Mouse (Mus musculus) limb, embryonic 11.5 days (tissue): ENCODE measurements around the gene Abhd14b. TPM values are rescaled to one million over a fixed set of nuclear protein-coding genes. Genes with fewer than 3 reads are reported as not detected.

Experiments used
- ATAC-seq: fragments of 200-750 bp; cut with Nextera tagmentation; 2 replicates; pipeline ENCODE4 v1.8.0; 2017; ENCODE audit warnings: low read depth; ENCODE audit not compliant: insufficient number of reproducible peaks, low FRiP score, low TSS enrichment
- DNase-seq: peaks from one replicate; pipeline ENCODE4 v3.0.0-alpha.2; 2015; ENCODE audit warnings: low spot score
- H3K27ac ChIP-seq: fragments of 300-500 bp; sonication (generic); replicated peaks from 2 replicates; pipeline ENCODE4 v1.5.1; 2014; ENCODE audit warnings: low read depth, mild to moderate bottlenecking, low read length
- H3K27me3 ChIP-seq: fragments of 300-500 bp; sonication (generic); 2 replicates; pipeline ENCODE4 v1.6.1; 2014; ENCODE audit warnings: mild to moderate bottlenecking, low read length, mixed read lengths; ENCODE audit not compliant: control insufficient read depth, insufficient read depth
- H3K36me3 ChIP-seq: fragments of 300-500 bp; sonication (generic); 2 replicates; pipeline ENCODE4 v1.6.1; 2014; ENCODE audit warnings: mild to moderate bottlenecking, low read length, moderate library complexity, mixed read lengths; ENCODE audit not compliant: control insufficient read depth, insufficient read depth
- H3K4me1 ChIP-seq: fragments of 300-500 bp; sonication (generic); 2 replicates; pipeline ENCODE4 v1.6.1; 2014; ENCODE audit warnings: low read length, mixed read lengths; ENCODE audit not compliant: control insufficient read depth, insufficient read depth
- H3K4me2 ChIP-seq: fragments of 300-500 bp; sonication (generic); 2 replicates; pipeline ENCODE4 v1.6.1; 2014; ENCODE audit warnings: low read depth, mild to moderate bottlenecking, moderate library complexity; ENCODE audit not compliant: severe bottlenecking
- H3K4me3 ChIP-seq: fragments of 300-500 bp; sonication (generic); 2 replicates; pipeline ENCODE4 v1.5.1; 2014; ENCODE audit warnings: low read depth, low read length
- H3K9ac ChIP-seq: fragments of 300-500 bp; sonication (generic); 2 replicates; pipeline ENCODE4 v1.6.1; 2014; ENCODE audit warnings: mild to moderate bottlenecking, low read length
- H3K9me3 ChIP-seq: fragments of 300-500 bp; sonication (generic); 2 replicates; pipeline ENCODE4 v1.6.1; 2016; ENCODE audit warnings: low read length; ENCODE audit not compliant: control insufficient read depth
- WGBS: fragments of 180-500 bp; shearing (Covaris S2); extraction: QIAGEN DNeasy Blood & Tissue Kit; methylation state at CpG from one replicate; pipeline ENCODE4 v1.1.7; 2014; 5-methylcytosine and 5-hydroxymethylcytosine counted together
- polyA plus RNA-seq: library from polyadenylated mRNA; unstranded; fragments of >200 nt; fragmentation: Nextera tagmentation; extraction: Ambion mirVana; gene quantifications from 2 replicates; pipeline ENCODE4 v1.2.1, GENCODE M21; 2014

The Abhd14b gene
- polyA plus RNA-seq, 1 experiment from 2014 or later: 9.3 TPM

DNA sequence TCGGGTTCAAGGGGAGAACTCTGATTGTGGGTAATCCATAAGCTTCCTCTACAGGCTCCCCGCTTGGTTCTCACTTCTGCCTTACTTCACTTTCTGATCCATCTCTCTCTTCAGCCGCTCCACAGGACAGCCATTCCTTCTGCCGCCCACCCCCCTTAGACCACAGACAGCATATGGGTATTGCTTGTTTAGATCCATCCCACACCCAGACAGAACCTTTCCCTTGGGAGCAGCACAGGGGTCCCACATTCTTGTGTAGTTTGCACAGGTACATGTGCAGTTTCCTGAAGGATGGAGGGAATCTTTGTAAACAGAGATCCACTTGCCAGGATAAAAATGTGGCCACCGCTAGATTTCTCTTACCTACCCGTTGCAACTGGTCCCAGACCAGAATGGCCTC is 5.1 kb downstream of the Abhd14b start:
- ATAC-seq: no peak
- peak overlapping the region; percentile 1; the same call in 1 of the 2 replicates for H3K9ac ChIP-seq
- WGBS: 23% methylated on average over 6 of the region's 6 CpGs

DNA sequence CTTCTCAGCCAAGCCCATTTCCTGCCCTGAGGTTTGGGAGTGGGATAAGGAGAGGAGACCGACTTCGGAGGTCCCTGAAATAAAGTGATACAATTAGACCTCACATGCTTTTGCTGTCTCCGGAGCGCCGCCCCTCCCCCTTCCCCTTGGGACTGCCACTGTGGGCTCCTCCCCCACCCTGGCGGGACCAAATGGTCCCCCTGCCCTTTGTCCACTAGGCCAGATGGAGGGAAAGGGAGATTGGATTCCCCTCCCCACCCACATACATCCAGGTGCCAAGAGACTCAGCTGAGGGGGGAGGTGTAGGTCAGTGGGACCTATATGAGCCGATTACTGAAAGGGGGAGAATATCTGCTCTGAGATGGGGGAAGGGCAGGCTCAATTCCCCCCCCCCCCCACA is 5.6 kb downstream of the Abhd14b start:
- Histone ChIP-seq H3K9ac (peak overlapping the region; percentile 84), H3K36me3 (no peaks in the 10 kb centered on the region; the same call in 1 of the 2 replicates), H3K9me3 (no peaks in the 10 kb centered on the region), H3K4me3 (peak overlapping the region; percentile 88), H3K4me1 (peaks cover 70% of the 10 kb centered on the region), H3K27me3 (no peaks in the 10 kb centered on the region), H3K4me2 (peak overlapping the region; percentile 79), H3K27ac (peak overlapping the region; percentile 93)
- ATAC-seq (0 out of 2 replicates have a peak, but pooled peaks have one; percentile 1), DNase-seq (peak; percentile 78)
- WGBS: 2% methylated on average over 7 of the region's 7 CpGs

More for the DNA sequence above, 5.1 kb downstream of the Abhd14b start:
- DNase-seq: no peak
- Histone ChIP-seq H3K9me3 (no peaks in the 10 kb centered on the region), H3K4me2 (peak overlapping the region; percentile 79), H3K27me3 (no peaks in the 10 kb centered on the region), H3K4me3 (peak overlapping the region; percentile 88; the same call in 1 of the 2 replicates), H3K27ac (no peak overlapping the region; the same call in 1 of the 2 replicates), H3K36me3 (no peaks in the 10 kb centered on the region; the same call in 1 of the 2 replicates), H3K4me1 (peaks cover 70% of the 10 kb centered on the region)

DNA sequence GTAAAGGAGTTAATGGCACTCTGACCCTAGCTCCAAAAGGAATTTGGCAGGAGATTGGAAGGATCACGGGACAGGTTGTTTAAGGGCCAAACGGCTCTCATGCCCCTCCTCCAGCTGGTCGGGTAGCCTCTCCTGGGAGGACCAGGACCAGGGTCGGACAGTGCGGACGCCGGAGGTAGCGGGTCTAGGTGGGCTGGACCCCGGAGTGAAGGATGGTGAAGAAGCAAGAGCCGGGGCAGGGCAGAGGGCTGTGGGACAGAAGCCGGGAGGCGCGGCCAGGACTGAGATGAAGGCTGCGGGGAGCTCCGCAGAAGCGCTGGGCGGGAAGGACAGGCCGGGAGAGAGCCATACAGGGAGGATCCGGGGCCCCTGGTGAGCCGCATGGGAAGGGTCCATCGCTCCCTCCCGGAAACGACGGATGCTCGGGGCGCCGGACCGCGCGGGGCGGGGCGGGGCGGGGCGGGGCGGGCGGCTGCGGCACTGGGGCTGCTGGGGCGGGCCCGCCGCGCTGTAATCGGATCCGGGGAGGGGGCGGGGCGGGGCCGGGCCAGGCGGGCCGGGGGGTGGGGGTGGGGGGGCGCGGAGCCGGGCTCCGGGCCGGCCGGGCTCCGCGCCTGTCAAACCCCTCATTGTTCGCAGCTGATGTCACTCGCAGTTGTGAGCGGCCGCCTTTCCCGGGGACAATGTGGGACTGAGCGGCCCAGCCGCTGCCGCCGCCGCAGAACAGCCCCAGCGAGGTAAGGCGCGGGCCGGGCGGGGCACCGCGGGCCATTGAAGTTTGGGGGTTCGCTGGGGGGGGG is 6.2 kb downstream of the Abhd14b start, which contains the start of gene Pcbp4:
TSS of gene Pcbp4 (plus strand) at position 21 of the 800 bp plus-strand sequence.
- H3K9me3 ChIP-seq: no peaks in the 10 kb centered on the region
- under 1% methylated on average over 42 of the region's 74 CpGs for WGBS
- H3K27ac ChIP-seq: peak within 1 kb of the TSS; percentile 93
- ATAC-seq (peak; percentile 49), DNase-seq (peak; percentile 83)
- peak within 1 kb of the TSS; percentile 88 for H3K4me3 ChIP-seq
- H3K36me3 ChIP-seq: no peaks in the 10 kb centered on the region; the same call in 1 of the 2 replicates
- H3K4me2 ChIP-seq: peak within 1 kb of the TSS; percentile 79
- H3K4me1 ChIP-seq: peaks cover 69% of the 10 kb centered on the region
- no peaks in the 10 kb centered on the region for H3K27me3 ChIP-seq
- peak within 1 kb of the TSS; percentile 84 for H3K9ac ChIP-seq

DNA sequence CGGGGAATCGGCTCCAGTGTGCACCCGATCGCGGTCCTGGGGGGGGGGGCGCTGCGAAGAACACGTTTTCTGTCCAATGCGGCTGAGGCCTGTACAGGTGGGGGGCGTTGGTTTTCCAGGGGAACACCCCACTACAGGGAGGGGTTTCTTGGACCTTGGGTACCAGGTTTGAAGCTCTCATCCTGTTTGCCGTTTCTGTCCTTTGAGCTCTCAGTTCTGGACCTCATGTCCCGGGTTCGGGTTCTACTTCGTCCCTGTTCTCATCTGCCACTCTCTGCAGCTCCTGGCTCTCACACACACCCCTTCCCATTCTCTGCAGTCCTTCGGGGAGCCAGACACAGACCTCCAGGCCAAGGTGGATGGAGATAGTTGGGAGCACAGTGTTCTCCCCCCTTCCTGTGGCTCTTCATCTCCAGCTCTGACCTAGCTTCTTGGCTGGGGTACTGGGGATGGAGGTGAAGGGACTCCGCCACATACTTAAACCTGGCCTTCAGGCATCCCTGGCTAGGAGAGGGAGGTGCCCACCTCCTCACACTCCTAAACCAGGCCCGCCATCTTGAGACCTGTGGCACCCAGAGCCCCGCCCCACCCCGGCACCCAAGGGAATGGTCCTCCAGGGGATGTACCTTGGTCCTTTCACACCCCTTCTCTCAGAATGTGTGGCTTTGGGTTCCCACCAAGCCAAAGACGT is 7.0 kb downstream of the Abhd14b start:
- H3K36me3 ChIP-seq: no peaks in the 10 kb centered on the region; the same call in 1 of the 2 replicates
- peaks cover 65% of the 10 kb centered on the region for H3K4me1 ChIP-seq
- H3K4me3 ChIP-seq: peak overlapping the region; percentile 88
- peak; percentile 67 for DNase-seq
- ATAC-seq: peak; percentile 17; the same call in 1 of the 2 replicates
- H3K27me3 ChIP-seq: no peaks in the 10 kb centered on the region
- H3K9me3 ChIP-seq: no peaks in the 10 kb centered on the region
- H3K27ac ChIP-seq: peak overlapping the region; percentile 90
- peak overlapping the region; percentile 84 for H3K9ac ChIP-seq
- WGBS: under 1% methylated on average over 16 of the region's 20 CpGs
- peak overlapping the region; percentile 79 for H3K4me2 ChIP-seq

DNA sequence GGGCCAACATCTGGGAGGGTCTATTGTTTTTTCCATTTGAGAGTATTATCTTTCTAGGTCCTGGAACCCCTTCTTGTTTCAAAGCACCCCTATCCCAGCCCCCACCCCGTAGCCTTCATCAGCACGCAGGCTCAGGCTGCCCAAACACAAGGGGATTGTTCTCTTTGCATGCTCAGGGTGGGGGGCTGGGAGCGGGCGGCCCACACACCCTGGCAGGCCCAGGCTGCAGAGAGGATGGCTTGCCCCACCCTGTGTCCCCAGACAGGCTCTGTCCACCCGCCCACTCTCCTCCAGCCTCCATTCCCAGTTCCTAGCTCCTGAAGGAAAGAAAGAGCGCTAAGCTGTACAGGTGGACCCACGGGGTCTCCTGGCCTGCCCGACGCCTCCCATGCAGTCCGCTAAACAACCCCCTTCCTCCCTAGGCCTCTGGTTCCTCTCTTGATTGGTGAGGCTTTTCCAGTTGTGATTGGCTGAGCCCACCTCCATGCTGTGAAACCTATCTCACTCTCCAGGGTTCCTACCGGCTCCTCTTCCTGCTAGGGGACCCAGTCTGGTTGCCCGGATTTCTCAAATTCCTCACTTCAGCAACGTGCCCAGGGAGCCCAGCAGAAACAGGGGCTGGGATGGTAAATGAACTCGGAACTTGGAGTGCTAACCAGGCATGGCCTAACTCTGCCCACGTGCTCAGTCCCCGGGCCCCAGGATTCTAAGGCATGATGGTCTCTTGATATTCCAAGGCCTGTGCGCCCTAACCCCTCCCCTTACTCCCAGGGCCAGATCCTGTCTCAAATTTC is 7.8 kb downstream of the Abhd14b start:
- Histone ChIP-seq H3K4me1 (peaks cover 64% of the 10 kb centered on the region), H3K27ac (peak overlapping the region; percentile 90), H3K9ac (peak overlapping the region; percentile 84), H3K4me2 (peak overlapping the region; percentile 79), H3K36me3 (no peaks in the 10 kb centered on the region; the same call in 1 of the 2 replicates), H3K27me3 (no peaks in the 10 kb centered on the region), H3K4me3 (peak overlapping the region; percentile 88), H3K9me3 (no peaks in the 10 kb centered on the region)
- DNase-seq: peak; percentile 72
- peak; percentile 11; the same call in 1 of the 2 replicates for ATAC-seq
- under 1% methylated on average over 17 of the region's 17 CpGs for WGBS

DNA sequence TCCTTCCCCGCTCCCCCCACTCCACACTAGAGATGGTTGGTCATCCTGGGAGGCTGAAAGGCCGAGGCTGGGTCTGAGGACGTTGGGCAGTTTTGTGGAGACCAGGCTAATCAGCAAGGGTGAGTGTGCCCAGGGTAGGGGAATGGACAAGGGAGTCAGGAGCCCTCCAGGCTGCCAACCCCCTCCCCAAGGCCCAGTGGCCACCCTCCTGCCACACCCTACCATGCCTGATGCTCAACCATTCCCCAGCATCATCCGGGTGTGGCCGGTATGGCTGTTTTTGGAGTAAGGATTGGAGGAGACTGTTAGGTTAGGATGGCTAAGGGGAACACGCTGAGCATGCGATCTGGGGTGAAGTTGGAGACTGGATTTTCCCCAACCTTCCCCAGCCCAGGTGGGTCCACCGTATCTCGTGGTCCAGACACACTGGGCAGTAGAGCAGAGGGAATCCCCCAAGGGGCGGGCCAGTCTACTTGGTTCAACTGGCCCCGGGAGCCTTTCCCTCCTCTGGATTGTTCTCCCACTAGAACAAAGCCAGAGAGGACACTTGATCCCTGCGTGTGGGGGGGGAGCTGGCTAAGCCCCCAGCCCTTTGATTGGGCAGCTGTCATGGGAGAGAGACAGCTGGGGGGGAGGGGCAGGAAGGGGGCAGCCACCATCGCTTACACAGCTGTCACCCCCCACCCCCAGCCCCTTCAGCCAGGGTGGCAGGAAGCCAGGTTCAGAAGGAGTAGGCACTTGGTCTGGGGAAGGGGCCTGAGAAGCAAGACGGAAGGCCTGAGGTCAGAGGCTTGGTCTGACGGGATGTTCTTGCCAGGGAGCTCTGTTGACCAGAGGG is 9.3 kb downstream of the Abhd14b start:
- Histone ChIP-seq H3K4me3 (peak overlapping the region; percentile 88), H3K36me3 (peaks cover 2% of the 10 kb centered on the region; the same call in 1 of the 2 replicates), H3K27me3 (no peaks in the 10 kb centered on the region), H3K27ac (peak overlapping the region; percentile 62), H3K4me2 (peak overlapping the region; percentile 79), H3K9me3 (no peaks in the 10 kb centered on the region), H3K4me1 (peaks cover 50% of the 10 kb centered on the region), H3K9ac (peak overlapping the region; percentile 84)
- WGBS: 38% methylated on average over 15 of the region's 15 CpGs
- ATAC-seq (no peak), DNase-seq (peak; percentile 53)

DNA sequence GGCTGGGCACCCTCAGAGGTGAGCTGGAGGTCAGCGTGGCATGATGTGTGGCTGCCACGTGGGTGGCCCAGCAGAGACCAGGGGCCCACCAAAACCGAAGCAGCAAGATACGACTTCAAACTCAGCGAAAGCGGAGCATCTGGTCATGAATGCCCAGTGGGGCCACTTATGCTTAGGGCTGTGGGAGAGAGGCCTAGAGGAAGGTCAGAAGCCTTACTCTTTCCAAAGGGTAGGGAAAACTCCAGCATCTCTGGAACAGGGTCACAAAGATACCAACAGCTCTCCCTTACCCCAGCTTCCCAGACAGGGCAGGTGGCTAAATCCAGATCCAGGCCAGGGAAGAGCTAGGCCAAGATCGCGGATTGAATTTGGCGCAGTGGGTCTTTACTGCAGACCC is 9.9 kb downstream of the Abhd14b start:
- Histone ChIP-seq H3K27me3 (no peaks in the 10 kb centered on the region), H3K27ac (peak overlapping the region; percentile 62; the same call in 1 of the 2 replicates), H3K4me1 (peaks cover 43% of the 10 kb centered on the region), H3K9ac (peak overlapping the region; percentile 84), H3K9me3 (no peaks in the 10 kb centered on the region), H3K36me3 (peaks cover 6% of the 10 kb centered on the region; the same call in 1 of the 2 replicates), H3K4me2 (peak overlapping the region; percentile 79), H3K4me3 (peak overlapping the region; percentile 14; the same call in 1 of the 2 replicates)
- no peak for ATAC-seq
- 47% methylated on average over 9 of the region's 9 CpGs for WGBS
- no peak for DNase-seq
